Mouse (Mus musculus) small intestine, adult 2 months (tissue): ENCODE results near the gene Ear6. TPM values are rescaled to one million over a fixed set of nuclear protein-coding genes. Genes with fewer than 3 reads are reported as not detected.
A peak's percentile ranks its signal among the peaks of the same experiment; 100 is the strongest.
"Not testable (repeated sequence)": the region's sequence is repeated elsewhere in the genome, so short reads cannot be mapped to it uniquely, and the experiment has no call there.

Experiments
- H3K27ac ChIP-seq: fragments of 200-500 bp; 2 replicates; pipeline ENCODE4 v1.5.1; 2012; ENCODE audit warnings: low read depth, low read length, control low read depth, inconsistent platforms; ENCODE audit not compliant: insufficient read depth
- H3K27me3 ChIP-seq: fragments of 200-500 bp; 2 replicates; pipeline ENCODE4 v1.6.1; 2012; ENCODE audit warnings: mild to moderate bottlenecking, moderate library complexity, low read length, inconsistent platforms; ENCODE audit not compliant: control insufficient read depth, insufficient read depth
- H3K36me3 ChIP-seq: fragments of 200-500 bp; 2 replicates; pipeline ENCODE4 v1.6.1; 2012; ENCODE audit warnings: mild to moderate bottlenecking, low read length, control low read depth, inconsistent platforms; ENCODE audit not compliant: control insufficient read depth, insufficient read depth
- H3K4me1 ChIP-seq: fragments of 200-500 bp; 2 replicates; pipeline ENCODE4 v1.6.1; 2012; ENCODE audit warnings: low read length, inconsistent platforms, mixed read lengths; ENCODE audit not compliant: control insufficient read depth, insufficient read depth, insufficient read length
- H3K4me3 ChIP-seq: fragments of 200-500 bp; 2 replicates; pipeline ENCODE4 v1.5.1; 2012; ENCODE audit warnings: low read depth, mild to moderate bottlenecking, control low read depth, inconsistent platforms, low read length, moderate library complexity
- CTCF ChIP-seq: fragments of 200-500 bp; IDR thresholded peaks from 2 replicates; pipeline ENCODE4 v1.5.1; 2012; ENCODE audit warnings: low read depth, mild to moderate bottlenecking, control low read depth, inconsistent platforms, low read length, moderate library complexity, mixed read lengths; ENCODE audit not compliant: insufficient replicate concordance, insufficient read length; ENCODE audit errors: extremely low read depth
- POLR2A ChIP-seq: fragments of 200-500 bp; IDR thresholded peaks from 2 replicates; pipeline ENCODE4 v1.6.1; 2012; ENCODE audit warnings: low read depth, mild to moderate bottlenecking, control low read depth, inconsistent platforms, low read length, moderate library complexity
- WGBS: fragments of 180-500 bp; shearing (Covaris S2); methylation state at CpG from one replicate; pipeline ENCODE4 v1.1.7; 2018; 5-methylcytosine and 5-hydroxymethylcytosine counted together
- polyA plus RNA-seq: library from polyadenylated mRNA; depleted of rRNA; stranded (reverse); fragments of >200 nt; gene quantifications from 2 replicates; pipeline ENCODE4 v1.2.3, GENCODE M21; 2012; rRNA removed

Ear6 gene
- 0.15 TPM in 1 of 2 replicates, not detected in the other for polyA plus RNA-seq

GRCm38 (mm10) chr14:51853399-51853798 lies at the start of gene Ear6:
Ear6 (plus strand) TSS chr14:51853699.
- Histone ChIP-seq H3K27ac (no peak within 1 kb of the TSS), H3K4me1 (no peaks in the 10 kb centered on the region), H3K27me3 (no peaks in the 10 kb centered on the region), H3K36me3 (no peaks in the 10 kb centered on the region), H3K4me3 (no peak within 1 kb of the TSS)
- TF ChIP-seq CTCF, result no peak
- no peak for TF ChIP-seq POLR2A

- TF ChIP-seq CTCF (no peak), POLR2A (no peak)
- H3K4me3 ChIP-seq, result no peak overlapping the region
- no peaks in the 10 kb centered on the region for H3K27me3 ChIP-seq
- whole genome bisulfite sequencing, result 59% methylated on average over 1 of the region's 1 CpGs
- H3K27ac ChIP-seq, result no peak overlapping the region
- H3K4me1 ChIP-seq, result no peaks in the 10 kb centered on the region
- no peaks in the 10 kb centered on the region for H3K36me3 ChIP-seq
Measured at GRCm38 (mm10) chr14:51826625-51827024, 26.9 kb upstream of the Ear6 start.

- WGBS, result 11% methylated on average over 5 of the region's 5 CpGs
- not testable (repeated sequence) for H3K27me3 ChIP-seq, H3K4me1 ChIP-seq, H3K4me3 ChIP-seq, H3K36me3 ChIP-seq, H3K27ac ChIP-seq
- TF ChIP-seq CTCF, result peak; percentile 38; the same call in 1 of the 2 replicates
Measured at GRCm38 (mm10) chr14:51827842-51828241, 25.7 kb upstream of the Ear6 start.

GRCm38 (mm10) chr14:51829188-51829587 lies 24.3 kb upstream of the Ear6 start:
- Histone ChIP-seq H3K27me3 (no peaks in the 10 kb centered on the region), H3K27ac (no peak overlapping the region), H3K4me1 (no peaks in the 10 kb centered on the region), H3K4me3 (no peak overlapping the region), H3K36me3 (no peaks in the 10 kb centered on the region)
- 75% methylated on average over 6 of the region's 6 CpGs for WGBS
- no peak for TF ChIP-seq CTCF
- no peak for TF ChIP-seq POLR2A

- not testable (repeated sequence) for H3K4me1 ChIP-seq, H3K4me3 ChIP-seq
Measured at GRCm38 (mm10) chr14:51838480-51838879, 15.0 kb upstream of the Ear6 start.

GRCm38 (mm10) chr14:51842250-51842649 lies 11.2 kb upstream of the Ear6 start:
- 49% methylated on average over 1 of the region's 1 CpGs for WGBS
- TF ChIP-seq CTCF, result no peak
- no peak for TF ChIP-seq POLR2A
- Histone ChIP-seq H3K27ac (no peak overlapping the region), H3K36me3 (no peaks in the 10 kb centered on the region), H3K27me3 (peaks cover 3% of the 10 kb centered on the region), H3K4me1 (no peaks in the 10 kb centered on the region), H3K4me3 (no peak overlapping the region)

More at GRCm38 (mm10) chr14:51838480-51838879, 15.0 kb upstream of the Ear6 start:
- H3K27ac ChIP-seq, H3K27me3 ChIP-seq, H3K36me3 ChIP-seq: not testable (repeated sequence)
- WGBS, result 20% methylated on average over 2 of the region's 2 CpGs

- H3K36me3 ChIP-seq, result no peaks in the 10 kb centered on the region
- no peak overlapping the region for H3K27ac ChIP-seq
- 32% methylated on average over 2 of the region's 2 CpGs for WGBS
- TF ChIP-seq CTCF, result no peak
- TF ChIP-seq POLR2A, result no peak
- no peak overlapping the region for H3K4me3 ChIP-seq
- H3K4me1 ChIP-seq, result no peaks in the 10 kb centered on the region
- H3K27me3 ChIP-seq, result peaks cover 3% of the 10 kb centered on the region
Measured at GRCm38 (mm10) chr14:51842781-51843180, 10.7 kb upstream of the Ear6 start.

GRCm38 (mm10) chr14:51843882-51844281 lies 9.6 kb upstream of the Ear6 start:
- Histone ChIP-seq H3K27me3 (peaks cover 3% of the 10 kb centered on the region), H3K27ac (no peak overlapping the region), H3K36me3 (no peaks in the 10 kb centered on the region), H3K4me1 (no peaks in the 10 kb centered on the region), H3K4me3 (no peak overlapping the region)
- no peak for TF ChIP-seq POLR2A
- TF ChIP-seq CTCF, result no peak
